Mouse (Mus musculus): Measurements from ENCODE around the gene Ctcfl.

Ctcfl gene

DNA sequence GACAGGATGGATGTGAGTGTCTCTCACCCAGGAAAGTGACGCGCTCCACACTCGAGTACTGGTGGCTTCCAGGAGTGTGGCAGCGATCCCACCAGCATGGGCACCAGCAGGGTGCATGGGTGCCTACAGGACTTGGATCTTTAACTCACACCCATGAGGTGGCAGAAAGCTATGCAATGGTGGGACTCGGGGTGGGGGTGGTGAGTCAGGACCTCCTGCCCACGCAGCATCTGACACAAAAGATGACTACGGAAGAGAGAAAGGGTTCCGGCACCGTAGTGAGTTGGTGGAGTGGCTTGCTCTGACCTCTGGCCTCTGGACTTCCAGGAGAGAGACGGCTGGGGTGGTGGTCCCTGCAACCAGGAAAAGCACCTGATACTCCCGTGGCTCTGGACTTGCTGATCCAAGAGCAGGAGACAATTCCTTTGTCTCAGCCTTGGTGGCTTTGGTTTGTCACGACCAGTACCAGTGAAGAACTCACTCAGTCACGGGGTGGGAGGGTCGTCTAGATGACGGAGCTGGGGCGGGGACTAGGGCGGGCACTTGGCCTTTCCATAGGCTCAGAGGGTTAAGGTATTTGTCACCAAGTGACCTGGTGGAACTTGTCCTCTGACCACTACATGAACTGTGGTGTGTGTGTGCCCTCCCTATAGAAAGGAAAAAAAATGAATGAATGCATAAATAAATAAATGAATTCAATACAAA is 71.1 kb downstream of the Ctcfl start:
- no peak for DNase-seq (ENCODE audit: low spot score)

GRCm38 (mm10) chr2:173047471-173047870 is 71.9 kb downstream of the Ctcfl start:
- DNase-seq (ENCODE audit: low spot score), result no peak

DNA sequence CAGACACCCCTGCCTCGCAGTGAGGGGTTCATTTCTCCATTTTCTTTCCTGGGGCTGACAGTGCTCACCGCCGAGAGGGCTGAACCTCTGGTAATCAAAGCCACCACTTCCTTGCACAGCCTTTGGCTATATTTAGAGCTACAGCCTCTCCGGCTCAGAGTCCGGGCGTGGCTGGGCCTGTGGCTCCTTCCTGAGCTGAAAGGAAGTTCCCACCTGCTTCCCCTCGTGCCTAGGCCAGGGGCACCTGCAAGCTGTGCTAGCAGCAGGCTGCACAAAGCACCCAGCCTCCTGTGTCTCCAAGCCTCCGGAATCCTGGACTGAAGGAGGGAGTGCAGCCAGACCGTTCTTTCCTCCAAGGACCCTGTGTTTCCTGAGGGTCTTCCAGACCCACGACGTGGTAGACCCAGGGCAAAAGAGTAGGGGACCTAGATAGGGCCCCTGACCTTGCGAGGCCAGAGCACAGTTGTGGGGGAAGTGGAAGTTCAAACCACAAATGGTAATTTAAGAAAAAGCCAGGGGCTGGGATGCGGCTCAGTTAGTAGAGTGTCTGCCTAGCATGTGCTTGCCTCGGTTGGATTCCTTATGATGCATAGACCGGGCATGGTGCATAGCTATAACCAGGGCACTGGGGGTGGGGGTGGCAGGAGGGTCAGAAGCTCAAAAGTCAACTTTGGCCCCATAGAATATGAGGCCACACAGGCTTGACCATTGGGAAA is 72.6 kb downstream of the Ctcfl start:
- no peak for DNase-seq (ENCODE audit: low spot score)

GRCm38 (mm10) chr2:173044198-173044970 is 74.9 kb downstream of the Ctcfl start:
- no peak for DNase-seq (ENCODE audit: low spot score)

Measured in retina, embryonic 14.5 days (tissue).